Mouse (Mus musculus): ENCODE measurements around the gene Slitrk6. TPM values are rescaled to one million over a fixed set of nuclear protein-coding genes. Genes with fewer than 3 reads are reported as not detected.

Slitrk6 gene
- polyA plus RNA-seq (2014; fragmentation: Nextera tagmentation; extraction: Ambion mirVana), result 19.1 and 21.0 TPM in 2 replicates

DNA sequence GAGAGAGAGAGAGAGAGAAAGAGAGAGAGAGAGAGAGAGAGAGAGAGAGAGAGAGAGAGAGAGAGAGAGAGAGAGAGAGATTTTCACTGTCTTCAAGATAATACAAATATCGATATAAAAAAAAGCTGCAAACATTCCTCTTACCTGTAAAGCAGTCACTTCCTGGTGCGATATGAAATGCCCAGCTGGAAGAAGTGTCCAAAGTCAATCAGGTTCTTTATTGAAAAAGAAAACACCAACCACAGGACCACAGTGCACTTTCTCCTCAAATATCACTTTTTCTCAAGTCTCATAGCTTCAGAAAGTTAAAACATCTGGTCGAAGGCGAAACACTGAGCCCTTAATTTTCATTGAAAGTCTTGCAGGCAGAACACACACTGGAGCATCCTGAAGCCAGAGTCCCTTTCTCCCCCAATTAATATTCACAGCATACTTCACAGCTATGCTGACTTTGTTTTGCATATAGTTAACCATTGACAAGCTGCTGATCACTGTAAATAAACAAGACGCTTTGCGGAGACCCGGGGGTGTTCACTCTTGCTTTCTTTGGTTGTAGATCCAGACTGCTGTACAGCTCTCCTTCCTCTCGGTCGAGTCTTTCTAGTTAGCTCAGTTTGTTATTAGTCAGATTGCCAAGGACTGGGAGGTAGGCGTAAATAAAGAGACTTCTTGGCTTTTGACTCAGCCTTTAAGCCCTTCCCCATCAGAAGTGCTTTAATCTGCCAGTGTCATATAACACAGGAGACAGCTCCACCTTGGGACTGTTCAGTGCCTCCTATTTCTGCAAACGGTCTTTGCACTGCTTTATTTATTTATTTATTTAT is at the start of gene Slitrk6:
Gene Slitrk6, minus strand, starts transcription at position 666 of the 824 bp plus-strand sequence.
- WGBS, result 19% methylated on average over 11 of the region's 11 CpGs
- Histone ChIP-seq H3K27ac (ENCODE audit: low read depth) (peak within 1 kb of the TSS; percentile 83), H3K4me1 (ENCODE audit: insufficient read depth) (no peaks in the 10 kb centered on the region), H3K9me3 (ENCODE audit: low read depth, low read length) (peaks cover 5% of the 10 kb centered on the region; the same call in 1 of the 2 replicates), H3K36me3 (ENCODE audit: insufficient read depth) (peaks cover 15% of the 10 kb centered on the region), H3K4me3 (ENCODE audit: low read depth, low read length) (peak within 1 kb of the TSS; percentile 41), H3K4me2 (peak within 1 kb of the TSS; percentile 49), H3K27me3 (ENCODE audit: insufficient read depth, low read length) (no peaks in the 10 kb centered on the region), H3K9ac (peak within 1 kb of the TSS; percentile 49)
- DNase-seq (peak; percentile 77), ATAC-seq (ENCODE audit: insufficient read depth) (peak; percentile 94)
- peak; percentile 43 for TF ChIP-seq CTCF (IDR thresholded peaks at IDR 0.05; ENCODE audit: low read depth)

GRCm38 (mm10) chr14:110777546-110777945 is 22.6 kb upstream of the Slitrk6 start:
- ATAC-seq (ENCODE audit: insufficient read depth) (no peak), DNase-seq (peak; percentile 75)
- peak; percentile 37 for TF ChIP-seq CTCF (IDR thresholded peaks at IDR 0.05; ENCODE audit: low read depth)
- no peak overlapping the region for H3K4me3 ChIP-seq (ENCODE audit: low read depth, low read length)
- no peaks in the 10 kb centered on the region for H3K27me3 ChIP-seq (ENCODE audit: insufficient read depth, low read length)
- H3K36me3 ChIP-seq (ENCODE audit: insufficient read depth), result no peaks in the 10 kb centered on the region
- H3K9ac ChIP-seq, result no peak overlapping the region
- no peaks in the 10 kb centered on the region for H3K4me1 ChIP-seq (ENCODE audit: insufficient read depth)
- no peak overlapping the region for H3K27ac ChIP-seq (ENCODE audit: low read depth)
- no peak overlapping the region for H3K4me2 ChIP-seq
- no peaks in the 10 kb centered on the region for H3K9me3 ChIP-seq (ENCODE audit: low read depth, low read length)

- H3K36me3 ChIP-seq (ENCODE audit: insufficient read depth), result no peaks in the 10 kb centered on the region
- no peak overlapping the region for H3K27ac ChIP-seq (ENCODE audit: low read depth)
- no peaks in the 10 kb centered on the region for H3K27me3 ChIP-seq (ENCODE audit: insufficient read depth, low read length)
- ATAC-seq (ENCODE audit: insufficient read depth), result no peak
- TF ChIP-seq CTCF (IDR thresholded peaks at IDR 0.05; ENCODE audit: low read depth), result no peak
- DNase-seq, result peak; percentile 29
- no peak overlapping the region for H3K4me3 ChIP-seq (ENCODE audit: low read depth, low read length)
- no peaks in the 10 kb centered on the region for H3K9me3 ChIP-seq (ENCODE audit: low read depth, low read length)
- WGBS, result 78% methylated on average over 1 of the region's 1 CpGs
- no peak overlapping the region for H3K4me2 ChIP-seq
- no peaks in the 10 kb centered on the region for H3K4me1 ChIP-seq (ENCODE audit: insufficient read depth)
- H3K9ac ChIP-seq, result no peak overlapping the region
Observed at GRCm38 (mm10) chr14:110770694-110771093, 15.7 kb upstream of the Slitrk6 start.

DNA sequence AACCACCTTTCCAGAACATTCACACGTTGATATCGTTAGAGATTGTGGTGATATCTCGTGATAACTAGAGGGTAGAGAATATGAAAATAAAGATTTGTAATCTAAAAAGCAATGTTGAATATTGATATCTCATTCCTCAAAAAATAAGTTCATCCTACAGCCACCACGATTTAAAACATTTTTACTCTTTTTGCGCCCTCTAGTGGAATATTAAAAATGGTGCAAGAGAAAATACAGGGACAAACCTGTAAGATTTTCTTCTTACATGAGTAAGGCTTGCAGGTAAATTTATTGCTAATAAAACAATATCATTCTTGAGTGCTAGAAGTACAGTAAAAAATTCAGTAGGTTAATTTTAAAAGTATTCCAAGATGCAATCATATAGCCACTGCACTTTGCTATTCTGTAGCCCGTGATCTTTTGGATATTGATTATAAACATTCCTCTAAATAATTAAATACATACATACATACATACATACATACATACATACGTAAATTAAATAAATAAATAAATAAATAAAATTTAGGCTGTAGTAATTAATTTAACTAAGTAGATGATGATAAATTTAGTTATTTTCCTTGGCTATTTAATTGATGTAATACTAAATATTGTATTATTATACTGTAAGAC is 7.8 kb upstream of the Slitrk6 start:
- Histone ChIP-seq H3K27ac (ENCODE audit: low read depth) (no peak overlapping the region), H3K4me1 (ENCODE audit: insufficient read depth) (no peaks in the 10 kb centered on the region), H3K9ac (no peak overlapping the region), H3K27me3 (ENCODE audit: insufficient read depth, low read length) (no peaks in the 10 kb centered on the region), H3K4me3 (ENCODE audit: low read depth, low read length) (no peak overlapping the region), H3K4me2 (no peak overlapping the region), H3K9me3 (ENCODE audit: low read depth, low read length) (no peaks in the 10 kb centered on the region), H3K36me3 (ENCODE audit: insufficient read depth) (no peaks in the 10 kb centered on the region)
- TF ChIP-seq CTCF (IDR thresholded peaks at IDR 0.05; ENCODE audit: low read depth), result peak; percentile 57
- WGBS, result 20% methylated on average over 7 of the region's 7 CpGs
- DNase-seq (peak; percentile 80), ATAC-seq (ENCODE audit: insufficient read depth) (no peak)

DNA sequence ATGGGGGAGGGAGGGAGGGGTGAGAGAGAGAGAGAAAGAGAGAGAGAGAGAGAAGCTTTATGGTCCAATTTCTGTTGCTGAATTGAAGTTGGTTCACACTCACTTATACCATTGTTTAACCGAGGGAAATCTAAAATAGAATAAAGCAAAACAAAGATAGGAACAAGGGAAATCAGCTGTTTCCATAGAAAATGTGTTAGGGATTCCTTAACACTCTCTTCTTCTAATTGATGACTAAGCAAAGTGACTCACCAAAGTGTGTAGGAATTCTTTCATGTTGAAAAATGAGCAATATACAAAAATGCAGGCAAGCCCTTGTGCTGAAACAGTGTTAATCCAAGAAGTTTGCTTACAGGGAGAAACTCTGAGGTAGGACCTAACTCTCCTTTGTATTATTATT is 6.0 kb upstream of the Slitrk6 start:
- H3K4me3 ChIP-seq (ENCODE audit: low read depth, low read length), result no peak overlapping the region
- no peaks in the 10 kb centered on the region for H3K27me3 ChIP-seq (ENCODE audit: insufficient read depth, low read length)
- 27% methylated on average over 1 of the region's 1 CpGs for WGBS
- no peak for TF ChIP-seq CTCF (IDR thresholded peaks at IDR 0.05; ENCODE audit: low read depth)
- no peaks in the 10 kb centered on the region for H3K36me3 ChIP-seq (ENCODE audit: insufficient read depth)
- H3K9me3 ChIP-seq (ENCODE audit: low read depth, low read length), result no peaks in the 10 kb centered on the region
- H3K27ac ChIP-seq (ENCODE audit: low read depth), result no peak overlapping the region
- no peaks in the 10 kb centered on the region for H3K4me1 ChIP-seq (ENCODE audit: insufficient read depth)
- H3K4me2 ChIP-seq, result no peak overlapping the region
- H3K9ac ChIP-seq, result no peak overlapping the region
- DNase-seq (no peak), ATAC-seq (ENCODE audit: insufficient read depth) (no peak)

- Histone ChIP-seq H3K4me1 (ENCODE audit: insufficient read depth) (no peaks in the 10 kb centered on the region), H3K27me3 (ENCODE audit: insufficient read depth, low read length) (no peaks in the 10 kb centered on the region), H3K36me3 (ENCODE audit: insufficient read depth) (peaks cover 10% of the 10 kb centered on the region), H3K27ac (ENCODE audit: low read depth) (no peak overlapping the region), H3K4me3 (ENCODE audit: low read depth, low read length) (no peak overlapping the region), H3K9me3 (ENCODE audit: low read depth, low read length) (peaks cover 3% of the 10 kb centered on the region; the same call in 1 of the 2 replicates), H3K4me2 (0 out of 2 replicates have a peak overlapping the region, but pooled peaks have one; percentile 49), H3K9ac (no peak overlapping the region)
- ATAC-seq (ENCODE audit: insufficient read depth) (peak; percentile 41; the same call in 1 of the 2 replicates), DNase-seq (no peak)
- 42% methylated on average over 4 of the region's 4 CpGs for WGBS
- no peak for TF ChIP-seq CTCF (IDR thresholded peaks at IDR 0.05; ENCODE audit: low read depth)
Observed at GRCm38 (mm10) chr14:110755308-110755650, 330 bp upstream of the Slitrk6 start.

DNA sequence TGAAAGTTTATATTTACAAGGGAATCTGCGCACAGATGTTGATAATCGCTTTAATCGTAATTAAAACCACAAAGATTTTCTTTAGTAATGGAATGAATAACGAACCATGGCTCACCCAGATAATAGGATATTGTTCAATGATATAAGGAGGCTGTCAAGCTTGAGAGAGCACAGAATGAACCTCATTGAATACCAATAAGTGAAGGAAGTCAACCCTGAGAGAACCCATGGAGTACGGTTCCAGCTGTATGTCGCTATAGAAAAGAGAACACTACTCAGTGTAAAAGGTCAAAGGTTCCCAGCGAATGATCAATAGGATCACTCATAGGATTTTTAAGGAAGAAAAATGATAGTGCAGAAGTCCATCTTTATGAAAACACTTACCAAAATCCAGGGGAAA is 15.1 kb downstream of the Slitrk6 start:
- Histone ChIP-seq H3K27ac (ENCODE audit: low read depth) (no peak overlapping the region), H3K36me3 (ENCODE audit: insufficient read depth) (no peaks in the 10 kb centered on the region), H3K27me3 (ENCODE audit: insufficient read depth, low read length) (no peaks in the 10 kb centered on the region), H3K4me3 (ENCODE audit: low read depth, low read length) (no peak overlapping the region), H3K9me3 (ENCODE audit: low read depth, low read length) (no peaks in the 10 kb centered on the region), H3K4me2 (no peak overlapping the region), H3K9ac (no peak overlapping the region), H3K4me1 (ENCODE audit: insufficient read depth) (no peaks in the 10 kb centered on the region)
- TF ChIP-seq CTCF (IDR thresholded peaks at IDR 0.05; ENCODE audit: low read depth), result no peak
- 86% methylated on average over 7 of the region's 7 CpGs for WGBS
- ATAC-seq (ENCODE audit: insufficient read depth), result no peak
- no peak for DNase-seq
